ENCODE assay signal across 6 mouse cellular contexts in the genomic region with DNA sequence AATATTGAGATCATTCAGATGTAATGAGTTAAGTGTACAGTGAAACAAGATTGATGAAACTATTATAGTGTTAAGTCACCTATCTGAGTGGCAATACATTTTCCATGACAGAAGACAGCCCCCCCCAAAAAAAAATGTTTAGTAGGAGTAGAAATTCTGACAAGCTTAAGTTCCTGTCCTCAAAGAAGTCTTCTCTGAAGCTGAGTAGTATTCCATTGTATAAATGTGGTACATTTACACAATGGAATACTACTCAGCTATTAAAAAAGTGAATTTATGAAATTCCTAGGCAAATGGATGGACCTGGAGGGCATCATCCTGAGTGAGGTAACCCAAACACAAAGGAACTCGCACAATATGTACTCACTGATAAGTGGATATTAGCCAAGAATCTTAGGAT.
A peak's percentile ranks its signal among the peaks of the same experiment; 100 is the strongest.
DNase-seq lines count a peak whose midpoint lies in the region; ATAC-seq lines count a peak whose summit lies in the region.
"Not testable (repeated sequence)": the region's sequence is repeated elsewhere in the genome, so short reads cannot be mapped to it uniquely, and the experiment has no call there.

No protein-coding gene starts in this region.

- H3K36me3 ChIP-seq in hindbrain, embryonic 11.5 days (ENCODE audit: control insufficient read depth, insufficient read depth, low read length); midbrain, embryonic 11.5 days (ENCODE audit: control insufficient read depth, insufficient read depth, low read length); neural tube, embryonic 11.5 days (ENCODE audit: control insufficient read depth, insufficient read depth, low read length): not testable (repeated sequence)

- 71% methylated on average over 1 of the region's 1 CpGs for WGBS in hindbrain, embryonic 11.5 days
- WGBS in midbrain, embryonic 11.5 days: 75% methylated on average over 1 of the region's 1 CpGs
- 78% methylated on average over 1 of the region's 1 CpGs for WGBS in neural tube, embryonic 11.5 days

- H3K4me3 ChIP-seq in hindbrain, embryonic 11.5 days (ENCODE audit: low read depth, low read length); midbrain, embryonic 11.5 days (ENCODE audit: low read depth, low read length); neural tube, embryonic 11.5 days (ENCODE audit: low read depth, low read length): not testable (repeated sequence)

- H3K4me1 ChIP-seq in hindbrain, embryonic 11.5 days (replicated peaks; ENCODE audit: control insufficient read depth, insufficient read depth, low read length); midbrain, embryonic 11.5 days (ENCODE audit: control insufficient read depth, insufficient read depth, low read length); neural tube, embryonic 11.5 days (ENCODE audit: control insufficient read depth, insufficient read depth, low read length): not testable (repeated sequence)

- not testable (repeated sequence) for H3K9me3 ChIP-seq in hindbrain, embryonic 11.5 days (ENCODE audit: control insufficient read depth, low read length); midbrain, embryonic 11.5 days (ENCODE audit: control insufficient read depth, low read length); neural tube, embryonic 11.5 days (ENCODE audit: control insufficient read depth, low read length)

- ATAC-seq in hindbrain, embryonic 11.5 days (ENCODE audit: low FRiP score); midbrain, embryonic 11.5 days (ENCODE audit: low FRiP score); neural tube, embryonic 11.5 days (ENCODE audit: insufficient read depth, low FRiP score, low TSS enrichment): not testable (repeated sequence)

- not testable (repeated sequence) for H3K27ac ChIP-seq in hindbrain, embryonic 11.5 days (ENCODE audit: low read depth, low read length); midbrain, embryonic 11.5 days (ENCODE audit: low read depth, low read length); neural tube, embryonic 11.5 days (ENCODE audit: low read depth, low read length)

- H3K9ac ChIP-seq in hindbrain, embryonic 11.5 days (ENCODE audit: low read depth, low read length); midbrain, embryonic 11.5 days (ENCODE audit: low read length); neural tube, embryonic 11.5 days (ENCODE audit: low read length): not testable (repeated sequence)

- not testable (repeated sequence) for H3K27me3 ChIP-seq in hindbrain, embryonic 11.5 days (ENCODE audit: control insufficient read depth, insufficient read depth, low read length); midbrain, embryonic 11.5 days (ENCODE audit: control insufficient read depth, insufficient read depth, low read length); neural tube, embryonic 11.5 days (ENCODE audit: control insufficient read depth, insufficient read depth, low read length)

- H3K4me2 ChIP-seq in hindbrain, embryonic 11.5 days (replicated peaks; ENCODE audit: low read depth, low read length); midbrain, embryonic 11.5 days; neural tube, embryonic 11.5 days (ENCODE audit: low read depth): not testable (repeated sequence)

- peak; percentile 55 for DNase-seq in embryo, embryonic 10.5 days (ENCODE audit: low spot score)
- DNase-seq in embryo, embryonic 11 days: peak; percentile 26
- DNase-seq in hindbrain, embryonic 11.5 days (ENCODE audit: low spot score): peak; percentile 7
- DNase-seq in midbrain, embryonic 11.5 days (ENCODE audit: low spot score, missing footprints): peak; percentile 90
- peak; percentile 67 for DNase-seq in neural tube, embryonic 11.5 days (ENCODE audit: low spot score)
- DNase-seq in thymus, postnatal 0 days (ENCODE audit: low spot score): peak; percentile 5

Comparison
In these comparisons a context has a peak if more than half of its experiments do, and no peak if none do; other contexts are left out.
1. DNase-seq: peak in every context shown above with its lines; median percentile 90 in midbrain, embryonic 11.5 days; 67 in neural tube, embryonic 11.5 days; 55 in embryo, embryonic 10.5 days; 26 in embryo, embryonic 11 days; 7 in hindbrain, embryonic 11.5 days; 5 in thymus, postnatal 0 days.